Mouse (Mus musculus) embryonic facial prominence, embryonic 10.5 days (tissue): ENCODE data around the gene Gm29423. TPM values are rescaled to one million over a fixed set of nuclear protein-coding genes. Genes with fewer than 3 reads are reported as not detected.
"Not testable (repeated sequence)": the region's sequence is repeated elsewhere in the genome, so short reads cannot be mapped to it uniquely, and the experiment has no call there.

Experiments used
- DNase-seq: peaks from one replicate; pipeline ENCODE4 v3.0.0-alpha.2; 2017; ENCODE audit warnings: low spot score
- H3K27ac ChIP-seq: fragments of 300-500 bp; sonication (generic); replicated peaks from 2 replicates; pipeline ENCODE4 v1.5.1; 2016; ENCODE audit warnings: mild to moderate bottlenecking
- H3K27me3 ChIP-seq: fragments of 300-500 bp; sonication (generic); replicated peaks from 2 replicates; pipeline ENCODE4 v1.6.1; 2016; ENCODE audit warnings: low read depth, mild to moderate bottlenecking; ENCODE audit not compliant: poor library complexity, severe bottlenecking
- H3K36me3 ChIP-seq: fragments of 300-500 bp; sonication (generic); replicated peaks from 2 replicates; pipeline ENCODE4 v1.6.1; 2016; ENCODE audit warnings: mild to moderate bottlenecking, moderate library complexity
- H3K4me1 ChIP-seq: fragments of 300-500 bp; sonication (generic); 2 replicates; pipeline ENCODE4 v1.6.1; 2016
- H3K4me3 ChIP-seq: fragments of 300-500 bp; sonication (generic); 2 replicates; pipeline ENCODE4 v1.5.1; 2016; ENCODE audit warnings: mild to moderate bottlenecking, moderate library complexity
- H3K9me3 ChIP-seq: fragments of 300-500 bp; sonication (generic); 2 replicates; pipeline ENCODE4 v1.6.1; 2016; ENCODE audit warnings: mild to moderate bottlenecking
- WGBS: fragments of 180-500 bp; shearing (Covaris S2); methylation state at CpG from one replicate; pipeline ENCODE4 v1.1.7; 2016; 5-methylcytosine and 5-hydroxymethylcytosine counted together
- polyA plus RNA-seq: library from polyadenylated mRNA; unstranded; fragments of >200 nt; fragmentation: Nextera tagmentation; extraction: Ambion mirVana; gene quantifications from 2 replicates; pipeline ENCODE4 v1.2.1, GENCODE M21; 2016

Gm29423 gene
- polyA plus RNA-seq = not detected in 2 replicates

DNA sequence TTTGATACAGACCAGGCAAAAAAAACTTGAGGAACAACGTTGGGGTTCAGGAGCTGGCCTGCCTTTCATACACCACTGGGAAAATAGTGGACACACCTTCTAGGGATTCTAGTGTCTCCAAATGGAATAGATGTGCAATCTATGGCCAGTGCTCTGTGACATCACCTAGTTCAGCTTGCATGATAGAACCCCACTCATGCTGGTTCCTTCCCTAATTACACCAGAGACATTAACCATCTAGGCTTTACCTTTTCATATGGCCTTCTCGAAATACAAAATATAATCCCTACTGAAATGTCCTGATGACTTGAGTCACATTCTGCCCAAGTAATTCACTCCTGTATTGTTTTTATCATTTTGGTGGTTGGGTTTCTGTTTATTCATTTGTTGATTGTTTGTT, at the start of gene Gm29423, which contains the start of gene Gm29644:
Gene Gm29423, minus strand, starts transcription at position 101 of the 400 bp plus-strand sequence.
Gene Gm29644, minus strand, starts transcription at position 157 of the 400 bp plus-strand sequence.
- not testable (repeated sequence) for H3K36me3 ChIP-seq, H3K4me3 ChIP-seq, H3K4me1 ChIP-seq, H3K9me3 ChIP-seq, DNase-seq, H3K27ac ChIP-seq, H3K27me3 ChIP-seq
- no CpG with 5 or more reads among the region's 2 CpGs for WGBS

DNA sequence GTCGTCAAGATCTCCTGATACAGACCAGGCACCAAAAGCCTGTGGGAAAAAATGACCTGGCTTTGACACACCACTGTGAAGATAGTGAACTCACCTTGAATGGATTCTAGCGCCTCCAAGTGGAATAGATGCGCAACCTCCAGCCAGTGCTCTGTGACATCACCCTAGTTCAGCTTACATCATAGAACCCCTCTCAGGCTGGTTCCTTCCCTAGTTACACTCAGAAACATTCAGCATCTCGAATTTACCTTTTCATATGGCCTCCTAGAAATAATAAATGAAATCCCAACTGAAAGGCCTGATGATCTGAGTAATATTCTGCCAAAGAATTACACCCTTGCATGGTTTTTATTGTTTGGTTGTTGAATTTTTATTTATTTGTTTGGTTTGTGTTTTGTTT, 29.5 kb downstream of the Gm29423 start, which contains the start of gene Gm21118:
Gene Gm21118, minus strand, starts transcription at position 101 of the 400 bp plus-strand sequence.
- not testable (repeated sequence) for H3K27me3 ChIP-seq, H3K36me3 ChIP-seq, H3K9me3 ChIP-seq, H3K4me3 ChIP-seq, H3K4me1 ChIP-seq, H3K27ac ChIP-seq, DNase-seq
- WGBS = no CpG with 5 or more reads among the region's 4 CpGs

Other genes with a start within 250 kb of the Gm29423 start
- gene Gm21118, start 29.6 kb downstream of the Gm29423 start, polyA plus RNA-seq = not detected in 2 replicates
- gene Gm29644, start 56 bp upstream of the Gm29423 start, polyA plus RNA-seq = not detected in 2 replicates
- not detected in 2 replicates for gene Gm20888, start 138.6 kb upstream of the Gm29423 start, polyA plus RNA-seq